Mouse (Mus musculus): ENCODE measurements around the gene Nudt21.

DNA sequence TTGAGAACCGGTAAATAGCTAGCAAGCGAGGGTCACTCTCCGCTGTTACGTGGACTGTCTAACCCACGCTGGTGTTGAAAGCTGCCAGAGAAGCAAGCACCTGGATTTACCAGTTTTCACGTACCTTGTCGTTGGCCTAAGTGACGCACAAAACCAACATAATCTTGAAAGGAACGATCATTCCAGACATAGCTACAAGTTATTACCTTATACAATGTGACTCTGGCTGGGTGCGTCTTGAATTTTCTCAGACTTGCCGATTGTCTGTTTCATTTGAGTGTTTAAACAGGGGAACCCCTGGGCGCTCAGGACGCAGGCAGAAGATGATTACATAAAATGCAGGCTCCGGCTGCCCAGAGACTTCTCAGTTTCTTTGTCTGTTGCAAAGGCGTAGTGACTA lies 975 bp upstream of the Nudt21 start:
- TF ChIP-seq CTCF (IDR thresholded peaks at IDR 0.05; ENCODE audit: control insufficient read depth, insufficient read depth, insufficient replicate concordance, low read depth, low read length) = no peak
- TF ChIP-seq POLR2A (IDR thresholded peaks at IDR 0.05; ENCODE audit: control insufficient read depth, low read depth, low read length) = no peak
